ENCODE assay signal across 8 mouse cellular contexts in the genomic region with DNA sequence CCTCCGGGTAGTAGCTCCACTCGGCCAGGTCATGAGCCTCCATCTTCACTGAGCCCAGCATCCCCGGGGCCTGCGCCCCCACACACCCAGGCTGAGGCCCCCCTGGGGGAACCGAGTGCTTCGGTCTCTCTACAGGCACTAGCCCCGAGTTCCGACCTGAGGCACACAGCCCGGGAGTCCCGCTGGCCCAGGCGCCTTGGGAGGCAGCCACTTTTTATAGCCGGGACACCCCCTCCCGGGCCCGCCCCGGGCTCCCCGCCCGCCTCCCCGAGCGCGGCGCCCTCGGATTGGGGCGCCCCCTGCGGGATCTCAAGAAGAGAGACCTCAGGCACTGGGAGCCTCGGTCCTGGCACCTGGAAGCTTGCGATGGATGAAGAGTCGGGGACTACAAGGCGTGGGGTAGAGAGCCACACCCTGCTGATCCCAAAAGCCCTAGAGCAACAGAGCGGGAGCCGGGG. TPM values are rescaled to one million over a fixed set of nuclear protein-coding genes. Genes with fewer than 3 reads are reported as not detected.
A peak's percentile ranks its signal among the peaks of the same experiment; 100 is the strongest.
DNase-seq lines count a peak whose midpoint lies in the region; ATAC-seq lines count a peak whose summit lies in the region.

Gene Foxa3 (minus strand): TSS at position 182 of the 458 bp plus-strand sequence.

- H3K9me3 ChIP-seq in embryonic facial prominence, embryonic 13.5 days, result no peaks in the 10 kb centered on the region
- H3K9me3 ChIP-seq in heart, embryonic 14.5 days (ENCODE audit: control insufficient read depth, low read length), result no peaks in the 10 kb centered on the region
- H3K9me3 ChIP-seq in kidney, embryonic 16.5 days (ENCODE audit: low read length), result no peaks in the 10 kb centered on the region
- no peaks in the 10 kb centered on the region for H3K9me3 ChIP-seq in stomach, embryonic 14.5 days (ENCODE audit: control insufficient read depth, low read depth, low read length)

- peak within 1 kb of the TSS; percentile 95 for H3K4me3 ChIP-seq in embryonic facial prominence, embryonic 13.5 days
- peak within 1 kb of the TSS; percentile 95 to 99 for H3K4me3 ChIP-seq in heart, embryonic 14.5 days (ENCODE audit: control insufficient read depth in 1 of 2, insufficient read depth in 1 of 2, low read depth in 1 of 2, low read length in 2 of 2)
- peak within 1 kb of the TSS; percentile 80 for H3K4me3 ChIP-seq in kidney, embryonic 16.5 days (ENCODE audit: low read length)
- peak within 1 kb of the TSS; percentile 95 for H3K4me3 ChIP-seq in stomach, embryonic 14.5 days (ENCODE audit: low read depth, low read length)

- H3K4me2 ChIP-seq in embryonic facial prominence, embryonic 13.5 days, result peak within 1 kb of the TSS; percentile 87
- H3K4me2 ChIP-seq in heart, embryonic 14.5 days (ENCODE audit: low read length), result peak within 1 kb of the TSS; percentile 87
- peak within 1 kb of the TSS; percentile 89 for H3K4me2 ChIP-seq in kidney, embryonic 16.5 days (replicated peaks; ENCODE audit: low read depth, low read length)
- H3K4me2 ChIP-seq in stomach, embryonic 14.5 days (replicated peaks; ENCODE audit: low read depth, low read length), result peak within 1 kb of the TSS; percentile 59

- peaks cover 44% of the 10 kb centered on the region for H3K27me3 ChIP-seq in embryonic facial prominence, embryonic 13.5 days
- peaks cover 37% of the 10 kb centered on the region for H3K27me3 ChIP-seq in heart, embryonic 14.5 days (ENCODE audit: control insufficient read depth, insufficient read depth, low read length)
- peaks cover 32% of the 10 kb centered on the region for H3K27me3 ChIP-seq in kidney, embryonic 16.5 days (ENCODE audit: insufficient read depth, low read length)
- H3K27me3 ChIP-seq in stomach, embryonic 14.5 days (ENCODE audit: control insufficient read depth, insufficient read depth, low read length), result peaks cover 16% of the 10 kb centered on the region

- DNase-seq in spleen, adult 12 weeks (ENCODE audit: low spot score), result peak; percentile 17
- DNase-seq in spleen, postnatal 14 days (ENCODE audit: low spot score in 2 of 2), result no peak
- DNase-seq in lung, postnatal 14 days, result peak; percentile 43
- no peak for DNase-seq in embryo, embryonic 9.5 days (ENCODE audit: extremely low spot score)

- H3K27ac ChIP-seq in embryonic facial prominence, embryonic 13.5 days, result peak within 1 kb of the TSS; percentile 51; the same call in 1 of the 2 replicates
- H3K27ac ChIP-seq in heart, embryonic 14.5 days (replicated peaks in 1 of 2; ENCODE audit: control insufficient read depth in 1 of 2, insufficient read depth in 1 of 2, low read depth in 2 of 2, low read length in 2 of 2), result peak within 1 kb of the TSS in 1 of 2 experiments; percentile 59; a peak in 2 of 4 replicates
- H3K27ac ChIP-seq in kidney, embryonic 16.5 days (ENCODE audit: low read length), result peak within 1 kb of the TSS; percentile 31; the same call in 1 of the 2 replicates
- H3K27ac ChIP-seq in stomach, embryonic 14.5 days (ENCODE audit: low read length), result peak within 1 kb of the TSS; percentile 48

- H3K9ac ChIP-seq in embryonic facial prominence, embryonic 13.5 days, result peak within 1 kb of the TSS; percentile 96
- peak within 1 kb of the TSS; percentile 97 for H3K9ac ChIP-seq in heart, embryonic 14.5 days (ENCODE audit: low read length)
- H3K9ac ChIP-seq in kidney, embryonic 16.5 days (replicated peaks; ENCODE audit: low read length), result peak within 1 kb of the TSS; percentile 78
- H3K9ac ChIP-seq in stomach, embryonic 14.5 days (replicated peaks; ENCODE audit: low read depth, low read length), result peak within 1 kb of the TSS; percentile 92

- 4% methylated on average over 30 of the region's 30 CpGs for WGBS in embryonic facial prominence, embryonic 13.5 days
- WGBS in heart, embryonic 14.5 days, result 3% methylated on average over 30 of the region's 30 CpGs
- WGBS in kidney, embryonic 16.5 days, result 1% methylated on average over 27 of the region's 30 CpGs
- 3% methylated on average over 30 of the region's 30 CpGs for WGBS in stomach, embryonic 14.5 days

- no peaks in the 10 kb centered on the region for H3K36me3 ChIP-seq in embryonic facial prominence, embryonic 13.5 days
- no peaks in the 10 kb centered on the region; the same call in 1 of the 2 replicates for H3K36me3 ChIP-seq in heart, embryonic 14.5 days (ENCODE audit: control insufficient read depth, insufficient read depth, low read length)
- no peaks in the 10 kb centered on the region for H3K36me3 ChIP-seq in kidney, embryonic 16.5 days (ENCODE audit: insufficient read depth, low read length)
- no peaks in the 10 kb centered on the region for H3K36me3 ChIP-seq in stomach, embryonic 14.5 days (ENCODE audit: control insufficient read depth, insufficient read depth, low read length)

- peaks cover 37% of the 10 kb centered on the region for H3K4me1 ChIP-seq in embryonic facial prominence, embryonic 13.5 days
- H3K4me1 ChIP-seq in heart, embryonic 14.5 days (ENCODE audit: control insufficient read depth in 2 of 2, insufficient read depth in 2 of 2, low read length in 2 of 2), result peaks cover 7 to 22% of the 10 kb centered on the region in 2 experiments
- H3K4me1 ChIP-seq in kidney, embryonic 16.5 days (ENCODE audit: insufficient read depth, low read length), result peaks cover 15% of the 10 kb centered on the region
- H3K4me1 ChIP-seq in stomach, embryonic 14.5 days (ENCODE audit: control insufficient read depth, insufficient read depth, low read length), result peaks cover 14% of the 10 kb centered on the region

- ATAC-seq in embryonic facial prominence, embryonic 13.5 days (ENCODE audit: insufficient number of reproducible peaks, insufficient read depth, low FRiP score, low TSS enrichment, low read depth), result no peak
- 0 out of 2 replicates have a peak, but pooled peaks have one; percentile 6 for ATAC-seq in heart, embryonic 14.5 days (ENCODE audit: insufficient number of reproducible peaks, insufficient read depth, low FRiP score, low read depth)
- ATAC-seq in kidney, embryonic 16.5 days (ENCODE audit: low FRiP score, low TSS enrichment), result peak; percentile 28
- peak; percentile 51 for ATAC-seq in stomach, embryonic 14.5 days (ENCODE audit: insufficient number of reproducible peaks, insufficient read depth, low FRiP score, low read depth)

RNA-seq across cellular contexts. Expression of gene Foxa3, which starts in this region (rescaled TPM):
- 0.62 and 1.8 TPM in 2 replicates for polyA plus RNA-seq in embryonic facial prominence, embryonic 13.5 days (2015; fragmentation: Nextera tagmentation; extraction: Ambion mirVana)
- not detected in 2 replicates for polyA plus RNA-seq in heart, embryonic 14.5 days (2014; fragmentation: Nextera tagmentation; extraction: Ambion mirVana)
- 0.35 and 0.75 TPM in 2 replicates for polyA plus RNA-seq in kidney, embryonic 16.5 days (2015; fragmentation: Nextera tagmentation; extraction: Ambion mirVana)
- 14.8 and 15.3 TPM in 2 replicates for polyA plus RNA-seq in stomach, embryonic 14.5 days (2014; fragmentation: Nextera tagmentation; extraction: Ambion mirVana)

Comparison
In these comparisons a context has a peak if more than half of its experiments do, and no peak if none do; other contexts are left out.
1. DNase-seq: peak in spleen, adult 12 weeks (single experiment) and lung, postnatal 14 days (single experiment); none in spleen, postnatal 14 days (0 of 2) and embryo, embryonic 9.5 days (single experiment).
2. Peak in ATAC-seq, H3K4me3 ChIP-seq, H3K9ac ChIP-seq and H3K4me2 ChIP-seq in heart, embryonic 14.5 days; RNA of the gene not detected or under 1 TPM.
3. Peak in ATAC-seq, H3K4me3 ChIP-seq, H3K27ac ChIP-seq, H3K9ac ChIP-seq and H3K4me2 ChIP-seq in kidney, embryonic 16.5 days; RNA of the gene not detected or under 1 TPM.
4. Peak in every context shown above with its lines, with median percentiles within 50 percentile points of each other: H3K4me2 ChIP-seq, H3K4me3 ChIP-seq and H3K9ac ChIP-seq.